Mouse (Mus musculus): ENCODE results near the gene Sdc4.

Sdc4 gene

GRCm38 (mm10) chr2:164449341-164450042 lies 5.8 kb upstream of the Sdc4 start:
- DNase-seq, result no peak

DNA sequence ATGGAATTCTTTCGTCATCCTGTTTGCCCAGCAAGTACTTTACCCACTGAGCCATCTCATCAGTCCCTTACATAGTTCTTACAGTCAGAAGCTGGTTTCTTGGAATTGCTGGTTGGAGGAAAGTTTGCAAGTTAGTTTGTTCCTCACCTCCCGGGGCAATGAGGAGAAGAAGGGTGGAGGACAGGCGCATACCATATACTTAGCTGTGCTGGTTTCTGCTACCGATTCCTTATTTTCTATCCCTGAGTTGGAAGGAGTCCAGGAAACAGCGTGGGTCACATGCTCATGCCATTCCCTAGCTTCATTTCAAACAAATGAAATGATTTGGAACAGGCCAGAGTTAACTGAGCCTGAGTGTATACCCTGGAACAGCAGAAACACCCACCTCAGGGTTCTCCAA lies 5.2 kb upstream of the Sdc4 start:
- DNase-seq, result no peak

GRCm38 (mm10) chr2:164448140-164448539 lies 4.5 kb upstream of the Sdc4 start:
- no peak for DNase-seq

GRCm38 (mm10) chr2:164446086-164446469 lies 2.4 kb upstream of the Sdc4 start:
- DNase-seq, result no peak

DNA sequence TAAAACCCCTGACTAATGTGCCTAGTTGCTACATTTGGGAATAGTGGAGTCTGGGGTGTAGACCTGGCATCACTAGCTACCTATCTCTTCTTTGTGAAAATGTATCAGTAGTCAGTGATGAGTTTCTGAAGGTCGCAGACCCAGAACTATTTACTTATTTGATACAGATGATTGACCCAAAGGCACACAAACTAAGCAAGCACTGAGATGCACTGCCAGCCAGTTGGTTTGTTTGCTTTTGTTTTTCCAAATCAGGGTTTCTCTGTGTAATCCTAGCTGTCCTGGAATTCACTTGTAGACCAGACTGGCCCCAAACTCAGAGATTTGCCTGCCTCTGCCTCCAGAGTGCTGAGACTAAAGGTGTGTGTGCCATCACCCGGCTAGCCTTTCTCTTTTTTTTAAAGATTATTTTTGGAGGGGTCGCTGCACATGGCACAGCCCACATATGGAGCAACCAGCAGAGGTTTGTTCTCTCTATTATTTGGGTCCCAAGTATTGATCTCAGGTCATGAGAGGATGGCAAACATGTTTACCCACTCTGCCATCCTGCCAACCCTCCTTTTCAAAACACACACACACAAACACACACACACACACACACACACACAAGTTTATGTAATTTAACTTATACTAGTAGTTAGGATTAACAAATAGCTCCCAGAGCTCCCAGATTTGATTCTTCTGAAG lies 1.9 kb upstream of the Sdc4 start:
- DNase-seq, result no peak

DNA sequence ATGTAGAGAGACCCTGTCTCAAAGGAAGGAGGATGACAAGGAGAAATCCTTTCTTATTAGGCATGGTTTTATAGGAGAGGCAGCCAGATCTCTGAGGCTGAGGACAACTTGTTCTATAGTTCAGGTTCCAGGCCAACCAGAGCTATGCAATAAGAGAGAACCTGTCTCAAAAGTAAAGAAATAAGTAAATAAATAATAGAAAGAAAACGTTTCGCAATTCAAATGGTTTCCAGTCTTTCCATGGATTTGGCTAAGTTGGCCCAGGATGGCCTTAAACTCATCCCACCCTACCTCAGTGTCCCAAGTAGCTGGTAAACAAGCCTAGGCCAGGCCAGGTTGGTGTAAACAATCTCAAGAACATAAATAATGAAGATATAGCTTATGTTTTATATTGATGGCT lies 1.0 kb upstream of the Sdc4 start:
- DNase-seq, result no peak

DNA sequence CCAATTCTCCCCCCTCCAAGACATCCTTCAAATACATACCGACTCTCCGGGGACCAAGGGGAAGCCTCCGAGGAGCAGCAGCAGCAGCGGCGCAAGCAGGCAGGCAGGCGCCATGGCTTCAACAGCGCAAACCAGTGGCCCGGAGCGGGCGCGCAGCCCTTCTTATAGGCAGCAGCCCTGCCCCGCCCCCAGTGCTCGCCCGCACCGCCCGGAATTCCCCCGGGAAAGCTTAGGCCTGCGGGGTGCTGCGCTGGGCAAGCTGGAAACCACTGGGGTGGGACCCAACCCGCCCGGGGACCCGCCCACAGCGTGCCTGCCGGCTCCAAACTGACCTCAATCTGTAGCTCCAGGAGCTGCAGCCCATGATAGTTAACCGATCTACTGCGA lies 643 bp downstream of the Sdc4 start:
- peak; percentile 25 to 43 for DNase-seq

DNA sequence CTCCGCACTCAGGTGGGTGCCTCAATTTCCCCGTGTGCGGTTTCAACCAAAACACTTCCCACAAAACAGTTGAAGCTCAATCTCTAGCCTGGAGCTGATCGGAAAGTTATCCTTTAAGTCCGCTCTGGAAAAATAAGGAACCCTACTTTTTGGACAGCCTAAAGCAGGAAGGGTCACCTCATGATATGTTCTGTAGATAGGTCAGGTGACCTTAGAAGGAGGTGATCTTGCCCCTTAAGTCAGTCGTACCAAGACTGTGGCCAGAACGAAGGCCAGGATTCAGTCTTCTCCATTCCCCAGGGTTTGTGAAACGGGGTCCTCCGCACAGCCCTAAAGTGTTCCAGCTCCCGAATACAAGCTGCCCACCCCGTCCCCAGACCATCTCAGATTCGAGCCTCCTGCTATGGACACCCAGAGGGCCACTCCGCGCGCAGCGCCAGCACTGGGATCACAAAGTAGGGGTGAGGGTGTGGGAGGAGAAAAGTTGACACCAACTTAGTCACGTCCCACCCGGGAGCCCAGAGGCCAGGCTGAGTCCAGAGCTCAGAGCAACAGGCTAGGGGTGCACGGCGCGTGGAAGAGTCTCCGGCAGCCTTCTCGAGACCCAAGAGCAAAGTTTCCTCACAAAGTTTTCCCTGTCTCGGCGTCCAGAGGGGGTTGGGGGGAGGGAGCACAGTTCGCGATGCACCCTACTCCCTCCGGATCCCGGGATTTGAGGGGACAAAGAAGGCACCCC lies 1.2 kb downstream of the Sdc4 start:
- DNase-seq, result no peak

DNA sequence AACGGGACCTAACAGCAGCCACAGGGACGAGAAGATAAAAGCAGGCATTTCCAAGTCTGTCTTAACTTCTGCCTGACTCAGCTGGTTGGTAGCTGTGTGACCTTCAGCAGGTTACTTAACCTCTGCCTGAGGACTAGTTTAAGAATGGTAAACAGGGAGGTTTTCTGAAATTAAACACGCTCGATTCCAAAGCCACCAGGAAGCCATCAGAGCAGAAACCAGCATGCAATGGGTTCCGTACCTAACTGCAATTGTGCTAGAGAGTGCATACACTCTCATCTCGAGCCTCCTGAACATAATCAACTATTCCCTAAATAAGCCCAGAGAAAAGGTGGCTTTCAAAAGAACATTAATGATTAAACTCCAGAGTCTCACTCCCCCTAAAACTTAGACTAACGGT lies 2.0 kb downstream of the Sdc4 start:
- no peak for DNase-seq

DNA sequence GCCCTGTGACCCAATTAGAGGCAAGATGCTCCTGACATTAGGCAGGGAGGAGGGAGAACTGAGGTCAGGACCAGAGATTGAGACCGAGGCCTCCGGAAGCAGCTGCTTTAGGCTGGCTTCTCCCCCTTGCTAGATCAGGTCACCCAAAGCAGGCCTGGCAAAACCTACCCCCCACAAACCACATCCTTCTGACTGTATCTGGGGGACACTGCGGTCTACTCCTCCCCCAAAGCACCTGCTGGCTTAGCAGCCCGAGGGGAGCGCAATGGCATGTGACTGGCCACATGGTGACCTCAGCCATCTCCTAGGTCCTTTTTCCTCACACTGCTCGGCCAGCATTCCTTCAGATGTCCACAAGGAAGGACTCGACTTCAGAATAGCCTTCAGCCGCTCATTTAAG lies 2.5 kb downstream of the Sdc4 start:
- no peak for DNase-seq

- DNase-seq, result no peak
Measured at GRCm38 (mm10) chr2:164440314-164440713, 3.4 kb downstream of the Sdc4 start.

DNA sequence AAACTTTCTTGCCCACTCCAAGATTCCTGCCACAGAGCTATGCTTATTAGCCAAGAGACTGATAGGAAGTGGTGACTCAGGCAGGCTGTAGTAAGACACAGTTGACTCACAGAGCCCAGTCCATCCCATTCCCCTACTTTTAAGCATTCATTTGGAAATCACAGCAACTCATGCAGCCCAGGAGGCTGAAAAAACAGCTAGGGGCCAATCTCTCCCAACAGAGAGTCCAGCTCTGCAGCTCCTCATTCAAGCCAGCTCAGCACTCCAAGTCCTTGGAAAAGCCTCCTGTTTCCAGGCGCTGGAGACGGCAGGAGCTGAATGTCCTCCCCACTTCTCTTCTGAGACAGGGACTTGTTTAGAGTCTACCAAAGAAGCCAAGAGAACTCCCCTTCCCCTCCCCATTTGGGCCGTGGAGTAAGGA lies 4.7 kb downstream of the Sdc4 start:
- DNase-seq, result no peak

- DNase-seq, result no peak
Measured at GRCm38 (mm10) chr2:164438257-164438656, 5.4 kb downstream of the Sdc4 start.

DNA sequence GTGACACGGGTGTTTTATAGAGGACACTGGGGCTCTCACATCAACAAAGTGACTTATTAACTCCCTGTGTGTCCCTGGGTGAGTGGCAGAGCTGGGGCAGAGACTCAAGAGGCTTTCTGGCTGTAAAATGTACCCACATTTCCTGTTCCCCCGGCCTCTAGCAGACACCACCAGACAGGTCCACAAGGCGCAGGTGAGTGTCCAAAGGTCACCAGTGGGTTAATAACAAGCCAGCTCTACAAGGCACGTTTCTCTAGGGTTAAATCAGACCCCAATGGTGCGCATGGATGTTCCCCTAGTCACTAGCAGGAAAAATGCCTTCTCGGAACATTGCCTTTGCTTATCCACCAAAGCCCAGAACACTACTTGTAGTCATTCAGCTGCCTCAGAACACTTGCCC lies 6.0 kb downstream of the Sdc4 start:
- no peak for DNase-seq

DNA sequence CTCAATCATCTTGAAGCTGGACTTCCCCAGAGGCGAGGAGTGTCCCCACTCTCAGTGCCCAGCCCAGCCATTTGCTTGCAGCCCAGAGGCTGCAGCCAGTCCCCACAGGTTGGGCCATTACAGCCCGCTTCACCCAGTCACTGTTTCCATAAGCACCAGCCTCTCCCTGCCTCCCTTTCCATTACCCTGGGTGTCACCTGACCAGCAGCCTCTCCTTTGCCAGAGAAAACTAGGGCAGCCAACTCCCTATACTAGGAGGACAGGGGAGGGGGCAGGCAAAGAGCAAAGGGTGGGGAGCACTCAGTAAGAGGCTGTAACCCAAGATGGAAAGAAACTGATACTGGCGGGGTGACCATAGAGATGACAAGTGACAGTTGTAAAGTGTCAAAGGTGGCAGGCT lies 6.7 kb downstream of the Sdc4 start:
- DNase-seq, result no peak

GRCm38 (mm10) chr2:164436215-164436913 lies 7.3 kb downstream of the Sdc4 start:
- DNase-seq, result no peak

DNA sequence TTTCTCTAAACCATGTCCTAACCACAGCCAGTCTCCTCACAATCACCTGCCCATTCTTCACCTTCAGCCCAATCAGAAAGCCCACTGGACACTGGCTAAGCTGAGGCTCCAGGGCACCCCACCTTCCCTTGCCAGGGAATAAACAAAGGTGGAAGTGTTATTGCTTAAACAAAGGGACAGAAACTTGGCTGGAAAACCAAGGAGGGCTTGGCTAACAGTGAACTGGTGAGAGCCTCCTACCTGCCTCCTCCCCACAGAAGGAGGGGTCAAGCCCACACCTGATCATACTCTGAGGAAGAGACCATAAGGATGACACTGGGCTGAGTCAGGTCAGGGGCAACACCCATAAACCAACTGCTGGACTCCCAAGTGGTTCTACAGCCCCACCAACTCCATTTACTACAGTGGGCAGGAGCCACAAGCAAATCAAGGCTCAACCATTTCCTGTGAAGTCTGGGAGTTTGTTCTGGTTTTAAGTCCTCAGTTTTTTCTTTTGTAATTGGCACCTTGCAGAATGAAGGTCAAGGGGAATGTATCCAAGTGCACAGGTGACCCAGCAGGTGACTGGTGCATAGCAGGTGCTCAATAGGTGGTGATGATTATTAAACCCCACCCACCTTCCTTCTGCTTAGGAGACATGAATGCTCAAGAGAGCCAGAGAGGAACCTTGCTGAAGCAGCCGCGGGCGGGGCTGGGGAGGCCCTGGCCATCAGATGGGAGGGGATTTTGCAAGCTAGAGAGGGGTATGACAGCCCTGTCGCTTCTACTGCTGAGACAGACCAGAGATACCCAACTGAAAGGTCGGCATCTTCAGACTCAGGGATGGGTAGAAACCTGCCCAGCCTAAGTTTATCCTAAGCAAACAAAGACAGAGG lies 8.2 kb downstream of the Sdc4 start:
- no peak for DNase-seq

GRCm38 (mm10) chr2:164434681-164435080 lies 9.0 kb downstream of the Sdc4 start:
- DNase-seq, result no peak

DNA sequence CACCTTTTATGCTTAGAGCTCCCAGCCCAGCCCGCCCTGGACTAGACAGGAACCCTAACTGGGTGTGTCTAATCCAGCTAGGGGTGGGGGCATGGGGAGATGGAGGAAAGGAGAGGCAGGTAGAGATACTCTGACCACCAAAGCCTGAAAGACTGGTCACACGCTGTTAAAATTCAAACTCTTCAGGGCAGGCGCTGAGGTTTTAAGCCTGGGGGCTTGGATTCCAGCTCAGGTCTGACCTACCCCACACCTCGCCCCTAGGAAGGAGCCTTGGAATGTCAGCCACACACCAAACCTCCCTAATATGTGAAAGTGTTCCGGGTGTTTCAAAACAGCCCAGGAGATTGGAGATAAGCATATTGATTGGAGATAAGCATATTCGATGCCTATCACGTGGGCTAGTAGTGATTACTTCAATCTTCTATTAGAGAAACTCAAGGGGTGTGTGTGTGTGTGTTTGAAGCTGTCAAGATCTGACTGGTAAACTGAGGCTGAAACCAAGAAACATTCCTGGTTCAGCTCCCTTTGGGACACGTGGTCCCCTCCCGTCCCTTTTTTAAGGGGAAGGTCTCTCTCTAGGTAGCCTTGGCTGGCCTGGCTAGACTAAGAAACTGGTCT lies 10.3 kb downstream of the Sdc4 start:
- no peak for DNase-seq

GRCm38 (mm10) chr2:164432541-164433191 lies 11.0 kb downstream of the Sdc4 start:
- no peak for DNase-seq

Measured in cerebellum, postnatal 36 days (tissue).